Mouse (Mus musculus): ENCODE data around the gene Myzap.

GRCm38 (mm10) chr9:71628921-71629320 lies 36.8 kb upstream of the Myzap start:
- TF ChIP-seq CTCF (IDR thresholded peaks at IDR 0.05; ENCODE audit: low read depth) (no peak), EP300 (IDR thresholded peaks at IDR 0.05; ENCODE audit: low read depth) (no peak)
